Mouse (Mus musculus) cortical plate, adult 2 months (tissue): ENCODE data around the gene Exoc2.

ENCODE experiments used
- CTCF ChIP-seq: fragments of 200-500 bp; IDR thresholded peaks from 2 replicates; pipeline ENCODE4 v1.5.1; 2011; ENCODE audit warnings: mild to moderate bottlenecking, control low read depth, low read length; ENCODE audit not compliant: insufficient read depth; ENCODE audit errors: extremely low read depth
- POLR2A ChIP-seq: fragments of 200-500 bp; IDR thresholded peaks from 2 replicates; pipeline ENCODE4 v1.6.1; 2011; ENCODE audit warnings: mild to moderate bottlenecking, low read length, control low read depth; ENCODE audit not compliant: insufficient read depth; ENCODE audit errors: extremely low read depth

DNA sequence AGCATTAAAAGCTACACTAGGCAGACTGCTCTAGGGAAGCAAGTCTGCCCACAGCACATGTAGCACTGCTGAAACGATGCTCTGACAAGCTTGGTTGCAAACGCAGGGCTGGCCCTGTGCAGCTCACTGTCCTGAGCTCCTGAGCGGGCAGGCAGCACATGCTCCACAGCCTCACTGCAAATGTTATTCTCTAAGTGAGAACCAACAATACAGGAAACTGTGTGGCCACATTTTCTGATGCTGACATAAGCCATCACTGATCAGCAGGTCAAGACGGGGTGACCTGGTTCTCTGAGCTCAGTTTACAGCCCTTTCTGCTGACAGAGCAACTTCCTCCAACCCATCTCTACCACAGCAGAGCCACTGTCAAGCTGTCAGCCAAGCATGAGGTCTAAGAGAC, 60.9 kb downstream of the Exoc2 start:
- TF ChIP-seq POLR2A (no peak), CTCF (no peak)
